Comparison of ENCODE assay signal across 16 mouse cellular contexts in genomic region chr11:63678382-63678905, GRCm38 (mm10).
DNase-seq lines count a peak whose midpoint lies in the region; ATAC-seq lines count a peak whose summit lies in the region.
"Had no signal": no experiment of that assay in that cellular context is flagged by ENCODE, and none has a peak within 500 bp of the region (broad histone marks: within the 10 kb centered on the region; RNA-seq: fewer than 3 reads in every experiment).

No protein-coding gene starts in this region.

- WGBS in hindbrain, embryonic 11.5 days = 58% methylated on average over 17 of the region's 17 CpGs
- 35% methylated on average over 17 of the region's 17 CpGs for WGBS in midbrain, embryonic 14.5 days

- H3K36me3 ChIP-seq in hindbrain, embryonic 11.5 days (ENCODE audit: control insufficient read depth, insufficient read depth, low read length) = no peaks in the 10 kb centered on the region
- H3K36me3 ChIP-seq in midbrain, embryonic 14.5 days (ENCODE audit: control insufficient read depth, insufficient read depth, low read length) = no peaks in the 10 kb centered on the region
- H3K36me3 ChIP-seq: hindbrain, embryonic 15.5 days had no signal

- no peaks in the 10 kb centered on the region for H3K4me1 ChIP-seq in hindbrain, embryonic 11.5 days (replicated peaks; ENCODE audit: control insufficient read depth, insufficient read depth, low read length)
- H3K4me1 ChIP-seq in midbrain, embryonic 14.5 days (ENCODE audit: control insufficient read depth, insufficient read depth, low read length) = peaks cover 9% of the 10 kb centered on the region; the same call in 1 of the 2 replicates

- no peak overlapping the region for H3K9ac ChIP-seq in hindbrain, embryonic 11.5 days (ENCODE audit: low read depth, low read length)
- H3K9ac ChIP-seq in midbrain, embryonic 14.5 days (replicated peaks; ENCODE audit: low read length) = no peak overlapping the region
- H3K9ac ChIP-seq: hindbrain, embryonic 15.5 days; lung, embryonic 14.5 days had no signal

- no peak overlapping the region for H3K4me2 ChIP-seq in hindbrain, embryonic 11.5 days (replicated peaks; ENCODE audit: low read depth, low read length)
- H3K4me2 ChIP-seq in midbrain, embryonic 14.5 days (ENCODE audit: low read length) = peak overlapping the region; percentile 24; the same call in 1 of the 2 replicates
- H3K4me2 ChIP-seq: hindbrain, embryonic 15.5 days; lung, embryonic 14.5 days had no signal

- no peaks in the 10 kb centered on the region for H3K27me3 ChIP-seq in hindbrain, embryonic 11.5 days (ENCODE audit: control insufficient read depth, insufficient read depth, low read length)
- no peaks in the 10 kb centered on the region for H3K27me3 ChIP-seq in midbrain, embryonic 14.5 days (ENCODE audit: control insufficient read depth, insufficient read depth, low read length)
- H3K27me3 ChIP-seq: CH12.LX; hindbrain, embryonic 15.5 days had no signal

- no peak for ATAC-seq in hindbrain, embryonic 11.5 days (ENCODE audit: low FRiP score)
- no peak; the same call in 1 of the 2 replicates for ATAC-seq in midbrain, embryonic 14.5 days (ENCODE audit: low FRiP score, low TSS enrichment)

- H3K4me3 ChIP-seq in hindbrain, embryonic 11.5 days (ENCODE audit: low read depth, low read length) = no peak overlapping the region
- no peak overlapping the region for H3K4me3 ChIP-seq in midbrain, embryonic 14.5 days (replicated peaks; ENCODE audit: low read depth, low read length)
- H3K4me3 ChIP-seq: hindbrain, embryonic 15.5 days had no signal

- peak; percentile 25 for DNase-seq in embryo, embryonic 10 days (ENCODE audit: low spot score)
- DNase-seq in embryo, embryonic 9.5 days (ENCODE audit: extremely low spot score) = no peak
- DNase-seq in embryo, embryonic 11 days = peak; percentile 45
- peak; percentile 34 for DNase-seq in hindbrain, embryonic 11.5 days (ENCODE audit: low spot score)
- DNase-seq in midbrain, embryonic 14.5 days = peak; percentile 72
- no peak for DNase-seq in ovary, adult 18-20 months (ENCODE audit: low spot score)
- no peak for DNase-seq in cerebellum, adult 9-11 months
- no peak for DNase-seq in urinary bladder, postnatal 10 days (ENCODE audit: low spot score)
- DNase-seq: adrenal gland, postnatal 10 days; cerebellum, postnatal 36 days; kidney, adult 18-20 months; kidney, postnatal 36 days; lung, embryonic 14.5 days; thymus, adult 2 months had no signal

- H3K27ac ChIP-seq in hindbrain, embryonic 11.5 days (ENCODE audit: low read depth, low read length) = no peak overlapping the region
- peak overlapping the region; percentile 41; the same call in 1 of the 2 replicates for H3K27ac ChIP-seq in midbrain, embryonic 14.5 days (replicated peaks; ENCODE audit: low read depth, low read length)
- H3K27ac ChIP-seq: hindbrain, embryonic 15.5 days had no signal

- H3K9me3 ChIP-seq in hindbrain, embryonic 11.5 days (ENCODE audit: control insufficient read depth, low read length) = no peaks in the 10 kb centered on the region
- H3K9me3 ChIP-seq in midbrain, embryonic 14.5 days (ENCODE audit: control insufficient read depth, low read length) = no peaks in the 10 kb centered on the region
- H3K9me3 ChIP-seq: hindbrain, embryonic 15.5 days had no signal

Comparison
In these comparisons a context has a peak if more than half of its experiments do, and no peak if none do; other contexts are left out.
1. DNase-seq: peak in embryo, embryonic 10 days (single experiment), embryo, embryonic 11 days (single experiment), hindbrain, embryonic 11.5 days (single experiment) and midbrain, embryonic 14.5 days (single experiment); none in embryo, embryonic 9.5 days (single experiment), ovary, adult 18-20 months (single experiment), cerebellum, adult 9-11 months (single experiment) and urinary bladder, postnatal 10 days (single experiment).